Mouse (Mus musculus) heart, adult 9 months (tissue): ENCODE data around the gene Wars.
"Not testable (repeated sequence)": the region's sequence is repeated elsewhere in the genome, so short reads cannot be mapped to it uniquely, and the experiment has no call there.

ENCODE experiments used
- DNase-seq, 2 experiments: peaks; one replicate each; pipeline ENCODE4 v3.0.0; 2022; ENCODE audit warnings: low spot score in 2 of 2

The Wars gene

DNA sequence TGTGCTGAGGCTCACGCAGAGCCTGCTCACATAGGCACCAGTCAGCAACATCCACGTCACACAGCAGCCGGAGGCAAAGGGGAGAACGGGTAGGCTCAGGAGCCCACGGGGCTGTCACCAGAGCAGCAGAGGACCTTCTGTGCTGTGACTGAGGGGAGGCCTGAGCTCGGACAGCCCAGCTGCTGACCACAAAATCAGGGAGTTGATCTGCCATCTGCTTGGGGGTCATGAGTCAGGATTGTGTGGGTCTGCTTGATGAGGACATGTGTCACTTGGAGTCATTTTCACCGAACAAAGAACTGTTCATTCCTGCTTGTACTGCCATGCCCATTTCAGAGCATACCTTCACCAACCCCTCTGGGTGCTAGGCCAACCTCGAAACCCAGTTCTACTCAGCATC is 37.8 kb downstream of the Wars start:
- DNase-seq = no peak

GRCm38 (mm10) chr12:108855081-108855480 is 38.9 kb downstream of the Wars start:
- DNase-seq = no peak

DNA sequence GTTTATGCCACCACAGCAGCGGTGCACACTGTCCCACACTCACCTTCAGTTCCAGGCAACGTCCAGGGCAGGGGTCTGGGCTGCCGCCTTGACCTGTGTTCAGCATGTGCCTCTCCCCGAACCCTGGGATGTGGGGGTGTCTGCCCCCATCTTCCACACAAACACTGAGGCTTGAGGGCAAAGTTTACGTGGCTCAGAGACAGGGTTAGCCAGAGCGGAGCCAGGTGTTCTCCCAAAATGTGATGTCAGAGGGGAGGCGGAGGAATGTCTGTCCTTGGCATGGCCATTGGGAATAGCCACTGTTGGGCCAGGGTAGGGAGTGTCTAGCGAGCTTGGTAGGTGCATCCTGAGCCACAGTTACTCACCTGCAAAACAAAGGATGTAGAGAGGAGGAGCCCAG is 41.2 kb downstream of the Wars start:
- no peak for DNase-seq

DNA sequence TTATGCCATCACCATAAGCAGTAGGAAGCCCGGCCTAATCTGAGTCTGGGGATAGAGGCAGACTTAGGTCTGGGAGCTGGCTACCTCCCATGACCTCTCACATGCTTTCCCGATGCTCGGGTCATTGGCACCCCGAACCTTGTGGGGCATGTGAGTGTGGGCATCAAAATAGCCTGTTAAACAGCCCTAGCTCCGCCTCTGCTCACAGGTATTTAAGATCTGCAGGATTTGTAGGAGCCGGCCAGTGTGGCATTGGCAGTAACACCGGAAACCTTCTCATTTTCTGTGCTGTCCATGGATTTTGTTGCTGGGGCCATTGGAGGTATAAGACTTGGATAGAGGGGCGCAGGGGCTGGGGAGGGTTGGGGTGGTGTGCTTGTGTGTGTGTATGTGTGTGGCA is 43.1 kb downstream of the Wars start:
- no peak for DNase-seq

- no peak for DNase-seq
These were observed 43.8 kb downstream of the Wars start for GRCm38 (mm10) chr12:108850129-108850528.

- peak in 1 of 2 experiments; percentile 33 for DNase-seq
These were observed 44.4 kb downstream of the Wars start for GRCm38 (mm10) chr12:108849488-108850022.

DNA sequence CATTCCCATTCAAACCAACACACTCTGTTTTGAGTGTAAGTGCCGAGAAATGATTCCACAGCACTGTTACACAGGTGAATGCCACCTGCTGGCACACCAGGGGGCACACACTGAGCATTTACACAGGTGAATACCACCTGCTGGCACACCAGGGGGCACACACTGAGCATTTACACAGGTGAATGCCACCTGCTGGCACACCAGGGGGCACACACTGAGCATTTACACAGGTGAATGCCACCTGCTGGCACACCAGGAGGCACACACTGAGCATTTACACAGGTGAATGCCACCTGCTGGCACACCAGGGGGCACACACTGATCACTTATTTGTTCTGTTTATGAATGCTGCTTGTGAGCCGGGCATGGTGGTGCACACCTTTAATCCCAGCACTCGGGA is 45.9 kb downstream of the Wars start:
- DNase-seq = not testable (repeated sequence)

DNA sequence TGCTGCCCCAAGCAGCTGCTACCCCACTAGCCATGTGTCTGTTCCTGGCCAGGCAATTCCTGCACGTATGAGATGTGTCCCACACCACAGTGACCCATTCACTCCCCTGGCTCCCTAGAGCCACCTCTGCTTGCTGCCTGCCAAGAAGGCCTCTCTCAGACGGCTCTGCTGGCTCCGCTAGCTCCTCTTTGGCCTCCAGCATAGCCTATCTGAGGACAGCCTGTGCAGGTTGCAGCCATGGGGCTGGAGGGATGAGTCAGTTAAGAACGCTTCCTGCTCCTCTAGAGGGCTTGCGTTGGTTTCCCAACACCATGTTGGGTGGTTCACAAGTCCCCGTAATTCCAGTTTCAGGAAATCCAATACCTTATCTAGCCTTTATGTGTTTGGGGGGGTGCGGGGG is 51.3 kb downstream of the Wars start:
- no peak for DNase-seq

DNA sequence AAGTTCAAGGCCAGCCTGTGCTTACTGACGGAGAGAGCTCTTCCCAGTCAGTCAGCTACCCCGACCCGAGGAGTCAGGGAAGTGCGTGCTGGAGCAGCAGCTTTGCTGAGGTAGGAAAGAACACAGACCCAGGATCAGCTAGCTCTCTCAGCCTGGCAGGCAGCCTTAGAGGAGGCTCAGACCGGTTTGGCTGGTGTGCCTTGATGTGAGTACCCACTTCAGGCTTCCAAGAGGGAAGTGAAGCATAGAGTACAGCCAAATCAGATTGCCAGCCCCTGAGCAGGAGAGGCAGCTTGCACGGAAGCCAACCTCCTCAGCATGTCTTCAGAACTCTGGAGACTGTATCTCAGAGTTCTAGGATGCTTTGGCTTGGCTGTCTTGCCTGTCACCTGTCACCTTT is 52.8 kb downstream of the Wars start:
- DNase-seq = no peak

DNA sequence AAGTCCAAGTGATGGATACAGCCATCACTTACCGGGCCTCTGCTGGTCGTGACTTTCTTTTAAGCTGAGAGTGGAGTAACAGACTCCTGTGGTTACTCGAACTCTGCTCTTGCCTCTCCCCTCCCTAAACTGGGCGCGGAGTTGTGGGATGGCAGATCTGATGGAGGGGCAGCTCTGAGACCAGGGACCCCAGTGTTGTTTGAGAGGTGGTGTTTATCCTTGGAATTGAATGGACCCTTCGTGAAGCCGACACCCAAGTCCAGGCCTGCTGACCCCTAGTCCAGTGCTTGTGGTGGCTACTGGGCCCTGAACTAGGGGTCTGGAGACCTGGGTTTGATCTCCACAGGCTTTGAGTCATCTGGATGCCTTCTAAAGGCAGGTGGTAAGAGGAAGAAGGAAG is 57.3 kb downstream of the Wars start:
- DNase-seq = no peak

DNA sequence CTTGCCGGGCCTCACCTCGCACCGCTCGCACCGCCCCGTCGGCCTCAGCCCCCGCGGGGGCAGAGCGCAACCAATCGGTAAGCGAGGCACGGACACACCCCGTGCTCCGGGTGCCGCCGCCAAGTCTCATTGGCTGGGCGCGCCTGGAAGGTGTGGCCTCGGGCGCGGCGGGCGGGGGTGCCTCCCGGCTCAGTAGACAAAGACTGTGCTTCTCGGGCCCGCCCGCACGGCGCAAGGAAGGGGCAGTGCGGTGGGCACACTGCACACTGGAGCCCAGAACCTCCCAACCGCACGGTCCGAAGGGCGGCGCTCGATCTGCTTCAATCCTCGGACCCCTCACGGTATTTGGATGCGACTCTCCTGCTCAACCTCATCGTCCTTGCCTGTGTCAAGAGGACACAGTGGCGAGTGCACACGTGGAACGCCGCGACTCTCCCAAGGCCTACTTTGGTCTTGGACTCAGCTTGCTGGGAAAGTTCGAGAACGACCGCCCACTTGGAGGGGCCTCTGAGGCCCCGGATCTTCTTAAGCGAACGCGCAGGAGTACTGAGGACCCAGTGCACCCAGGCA is 58.0 kb downstream of the Wars start, which contains the start of the genes Slc25a29 and Slc25a47:
Gene Slc25a29, minus strand, starts transcription at position 44 of the 570 bp plus-strand sequence.
Gene Slc25a47, plus strand, starts transcription at position 207 of the 570 bp plus-strand sequence.
- DNase-seq = peak; percentile 97 to 98

GRCm38 (mm10) chr12:108835208-108835839 is 58.6 kb downstream of the Wars start:
- no peak for DNase-seq

GRCm38 (mm10) chr12:108834786-108835185 is 59.2 kb downstream of the Wars start:
- DNase-seq = no peak

- DNase-seq = no peak
These were observed 59.6 kb downstream of the Wars start for GRCm38 (mm10) chr12:108834337-108834736.

GRCm38 (mm10) chr12:108833408-108833807 is 60.6 kb downstream of the Wars start:
- no peak for DNase-seq

DNA sequence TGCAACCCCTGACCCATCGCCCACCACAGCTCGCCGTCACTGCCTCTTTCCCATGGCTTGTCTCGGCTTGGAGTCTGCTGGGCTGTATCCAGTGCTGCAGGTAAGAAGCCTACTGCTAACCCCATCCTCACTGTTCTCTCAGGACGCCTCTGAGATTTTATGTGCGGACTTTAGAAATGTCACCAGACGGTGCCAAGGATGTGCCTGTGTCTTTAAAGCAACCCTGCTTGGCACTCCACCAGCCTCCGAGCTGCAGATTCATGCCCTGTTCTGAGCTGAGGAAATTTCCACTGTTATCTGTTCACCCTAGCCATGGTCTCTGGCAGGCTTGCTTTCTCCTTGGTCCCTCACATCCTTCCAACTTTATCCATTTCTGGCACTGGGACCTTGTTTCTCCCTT is 61.1 kb downstream of the Wars start:
- no peak for DNase-seq

GRCm38 (mm10) chr12:108831966-108832643 is 61.9 kb downstream of the Wars start:
- DNase-seq = no peak

DNA sequence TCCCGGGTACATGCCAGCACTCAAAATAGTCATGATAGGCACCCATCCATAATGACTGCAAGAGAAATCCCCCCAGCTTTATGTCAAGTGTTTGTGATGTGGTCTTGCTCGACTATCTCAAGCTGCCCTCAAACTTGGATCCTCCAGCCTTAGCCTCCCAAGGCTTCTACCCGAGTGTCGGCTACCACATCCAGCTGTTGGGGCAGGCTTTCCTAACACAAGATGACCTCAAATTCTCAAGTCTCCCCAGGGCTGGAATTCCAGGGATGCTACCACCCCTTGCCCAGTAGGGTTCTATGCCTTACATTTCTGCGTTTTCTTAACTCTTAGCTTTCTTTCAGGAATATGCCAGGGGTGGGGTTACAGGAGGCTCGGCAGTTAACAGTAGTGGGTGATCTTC is 63.6 kb downstream of the Wars start:
- no peak for DNase-seq

- no peak for DNase-seq
These were observed 64.3 kb downstream of the Wars start for GRCm38 (mm10) chr12:108829636-108830035.

DNA sequence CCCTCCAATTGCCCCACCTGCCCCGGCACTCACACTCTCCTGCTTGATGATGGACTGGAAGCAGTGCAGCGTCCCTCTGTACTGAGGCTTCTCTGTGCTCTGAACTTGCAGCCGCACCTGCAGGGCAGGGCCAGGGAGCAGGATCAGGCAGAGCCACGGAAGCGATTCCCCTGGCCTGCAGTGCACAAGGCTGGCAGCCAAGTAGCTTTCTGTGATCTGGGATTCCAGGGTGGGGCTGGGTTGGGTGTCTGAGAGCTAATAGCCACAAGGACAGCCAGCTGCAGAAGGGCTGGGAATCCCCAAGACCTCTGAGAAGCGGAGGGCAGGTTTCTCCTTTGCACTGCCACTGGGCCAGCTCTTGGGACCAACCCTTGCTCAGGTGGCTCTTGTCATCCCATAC is 66.3 kb downstream of the Wars start:
- no peak for DNase-seq

DNA sequence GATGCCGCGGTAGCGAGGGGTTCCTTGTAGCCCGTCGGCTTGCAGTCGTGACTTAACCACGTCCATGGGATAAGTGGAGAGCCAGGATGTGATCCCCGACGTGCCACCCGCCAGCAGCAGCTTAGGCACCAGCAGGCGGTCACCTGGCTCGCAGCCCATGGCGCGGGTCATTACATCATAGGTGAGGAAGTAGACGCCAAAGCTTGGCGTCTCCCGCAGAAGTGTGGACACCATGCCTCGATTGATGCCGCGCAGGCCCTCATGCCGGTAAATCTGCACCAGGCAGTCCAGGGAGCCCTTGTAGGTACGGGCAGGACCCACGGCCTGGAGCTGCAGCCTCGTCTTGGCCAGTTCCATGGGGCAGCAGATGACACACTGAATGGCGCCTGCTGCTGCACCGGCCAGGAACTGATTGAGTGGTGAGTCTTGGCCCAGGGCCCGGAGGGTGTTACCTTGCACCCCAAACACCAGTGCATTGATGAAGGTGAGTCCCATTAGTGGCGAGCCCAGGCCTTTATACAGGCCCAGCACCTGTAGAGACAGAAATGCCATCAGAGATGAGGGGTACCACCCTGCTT is 66.9 kb downstream of the Wars start:
- DNase-seq = no peak

DNA sequence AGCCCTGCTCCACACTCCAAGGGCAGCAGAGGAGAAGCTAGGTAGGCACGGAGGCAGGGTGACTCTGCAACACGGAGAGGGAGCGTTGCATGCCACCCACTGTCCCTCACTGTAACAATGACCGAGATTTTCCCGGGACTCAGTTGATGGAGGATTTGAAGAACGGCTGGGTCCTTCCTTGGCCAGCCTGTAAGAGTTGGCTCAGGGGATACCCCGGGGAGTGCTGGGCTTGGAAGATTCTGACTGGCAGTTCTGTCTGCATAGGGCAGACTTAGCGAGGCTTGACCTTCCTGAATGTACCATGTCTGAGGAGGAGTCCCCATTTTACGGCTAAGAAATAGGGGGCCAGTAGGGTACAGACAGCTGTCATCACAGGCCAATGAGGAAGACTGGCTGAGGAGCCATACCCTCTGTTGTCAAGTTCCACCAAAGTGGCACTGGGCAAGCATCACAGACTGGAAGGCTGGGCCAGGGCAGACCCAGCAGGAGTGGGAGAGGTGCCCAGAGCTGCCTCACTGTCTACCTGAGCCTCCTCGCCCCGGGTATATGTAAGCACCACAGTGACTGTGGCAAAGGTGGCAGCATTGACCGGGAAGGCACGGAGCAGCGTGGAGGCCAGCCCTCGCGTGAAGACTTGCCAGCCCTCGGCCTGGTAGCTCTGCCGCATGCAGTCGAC is 67.6 kb downstream of the Wars start:
- DNase-seq = no peak
